Mouse (Mus musculus): Measurements from ENCODE around the gene Phf19.
A peak's percentile ranks its signal among the peaks of the same experiment; 100 is the strongest.

Gene Phf19

DNA sequence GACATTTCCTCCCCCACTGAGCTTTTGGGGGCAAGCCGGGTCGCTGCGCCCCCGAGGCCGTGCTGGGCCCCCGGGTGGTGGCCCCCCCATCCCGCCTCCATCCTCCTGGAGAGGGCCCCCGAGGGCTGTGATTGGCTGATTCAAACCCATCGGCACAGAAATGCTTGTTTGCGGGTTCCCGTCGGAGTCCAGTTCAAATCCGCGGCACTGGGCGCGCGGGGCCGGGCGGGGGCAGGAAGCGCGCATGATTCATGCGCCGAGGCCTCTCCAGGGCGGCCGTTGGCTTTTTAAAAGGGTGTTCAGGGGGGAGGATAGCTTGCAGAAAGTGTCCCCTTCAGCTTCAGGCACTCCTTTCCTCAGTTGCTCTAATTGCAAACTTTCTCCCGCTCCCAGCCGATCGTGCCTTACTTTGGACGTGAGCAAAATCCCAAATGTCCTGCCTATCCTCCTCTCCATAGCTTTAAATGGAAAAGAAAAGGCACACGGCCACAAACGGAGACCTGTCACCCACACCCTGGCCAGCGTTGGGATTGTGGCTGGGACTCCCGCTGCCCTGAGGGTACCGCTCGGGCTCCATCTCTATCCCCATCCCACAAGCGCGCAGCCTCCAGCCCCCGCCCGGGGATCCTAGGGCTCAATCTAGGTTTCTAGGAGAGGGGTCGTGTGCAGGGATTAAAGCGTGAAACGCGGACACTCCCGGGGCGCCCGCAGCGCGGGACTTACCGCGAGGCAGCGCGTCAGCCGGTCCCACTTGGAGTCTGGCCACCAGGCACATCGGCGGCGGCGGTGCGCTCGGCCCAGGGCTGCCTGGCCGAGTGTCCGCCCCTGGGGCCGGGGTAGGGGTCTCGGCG lies at the start of gene Phf19:
Gene Phf19, minus strand, starts transcription at position 809 of the 851 bp plus-strand sequence.
- DNase-seq (ENCODE audit: low read depth, low spot score) = no peak

DNA sequence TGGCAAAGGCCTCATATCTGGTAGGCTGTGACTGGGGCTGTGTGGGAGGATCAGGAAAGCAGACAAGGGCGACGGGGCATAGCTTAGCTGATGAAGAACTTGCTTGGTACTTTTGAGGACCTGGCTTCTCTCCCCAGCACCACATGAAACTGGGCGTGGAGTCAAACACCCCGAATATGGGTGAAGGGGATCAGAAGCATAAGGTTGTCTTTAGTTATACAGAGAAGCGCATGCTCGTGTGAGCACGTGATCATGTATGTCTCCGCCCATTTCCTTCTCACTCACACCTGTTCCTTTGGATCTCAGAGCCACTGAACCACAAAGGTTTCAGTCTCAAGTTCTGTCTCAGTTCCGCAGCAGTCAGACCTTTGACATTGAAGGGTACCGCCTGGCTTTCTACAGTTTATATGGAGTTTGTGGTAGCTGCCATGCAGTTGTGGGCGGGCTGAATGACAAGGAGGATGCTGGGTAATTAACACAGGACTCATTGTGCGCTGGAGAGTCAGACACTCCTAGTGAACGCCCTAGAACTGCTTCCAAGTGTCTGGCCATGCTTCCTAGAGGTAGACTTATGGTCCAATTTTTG lies 49.6 kb upstream of the Phf19 start:
- no peak for DNase-seq (ENCODE audit: low read depth, low spot score)

GRCm38 (mm10) chr2:34962893-34963292 lies 49.1 kb upstream of the Phf19 start:
- no peak for DNase-seq (ENCODE audit: low read depth, low spot score)

DNA sequence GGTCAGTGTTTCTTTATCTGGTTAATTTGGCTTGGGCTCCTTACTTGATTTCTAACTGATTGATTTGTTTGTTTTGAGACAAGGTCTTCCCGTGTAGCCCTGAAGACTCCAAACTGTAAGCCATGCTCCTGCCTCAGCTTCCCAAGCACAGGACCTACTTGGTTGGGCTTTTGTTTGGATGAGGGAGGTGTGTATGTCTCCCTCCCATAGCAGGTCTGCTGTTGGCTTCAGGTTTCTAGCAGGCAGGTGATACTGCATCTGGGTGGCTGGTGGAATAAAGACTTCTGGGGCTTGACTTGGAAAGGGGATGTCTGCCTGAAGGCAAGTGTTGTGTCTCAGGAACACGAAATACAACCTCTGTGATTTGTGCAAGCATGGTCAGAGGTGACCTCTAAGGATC lies 48.4 kb upstream of the Phf19 start:
- DNase-seq (ENCODE audit: low read depth, low spot score) = no peak

DNA sequence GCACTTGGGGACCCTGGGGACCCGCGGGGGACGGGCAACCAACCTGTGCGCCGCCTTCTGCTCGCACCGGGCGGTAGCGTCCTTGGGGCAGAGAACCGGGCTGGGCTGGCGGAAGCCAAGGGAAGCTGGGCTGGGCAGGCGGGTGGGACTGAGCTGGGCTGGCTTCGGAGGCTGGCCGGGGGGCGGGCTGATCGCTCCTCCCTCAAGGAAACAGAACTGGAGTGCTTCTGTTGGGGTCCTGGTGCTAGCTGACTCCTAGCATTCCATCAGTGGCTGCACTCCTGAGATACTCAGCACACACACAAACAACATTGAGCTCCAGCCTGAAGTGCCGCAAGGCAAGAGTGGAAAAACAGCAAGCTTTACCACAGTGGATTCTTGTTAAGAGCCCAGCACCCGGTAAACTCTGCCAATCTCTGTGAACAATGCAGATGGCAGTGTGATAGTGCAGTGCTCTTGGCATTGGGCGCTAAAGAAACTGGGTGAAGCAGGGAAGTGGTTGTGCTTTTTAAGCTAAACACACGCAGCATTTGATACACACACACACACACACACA lies 47.7 kb upstream of the Phf19 start, which contains the start of gene Traf1:
Gene Traf1, minus strand, starts transcription at position 292 of the 556 bp plus-strand sequence.
- DNase-seq (ENCODE audit: low read depth, low spot score) = no peak

- DNase-seq (ENCODE audit: low read depth, low spot score) = no peak
Measured at GRCm38 (mm10) chr2:34960966-34961365, 47.1 kb upstream of the Phf19 start.

DNA sequence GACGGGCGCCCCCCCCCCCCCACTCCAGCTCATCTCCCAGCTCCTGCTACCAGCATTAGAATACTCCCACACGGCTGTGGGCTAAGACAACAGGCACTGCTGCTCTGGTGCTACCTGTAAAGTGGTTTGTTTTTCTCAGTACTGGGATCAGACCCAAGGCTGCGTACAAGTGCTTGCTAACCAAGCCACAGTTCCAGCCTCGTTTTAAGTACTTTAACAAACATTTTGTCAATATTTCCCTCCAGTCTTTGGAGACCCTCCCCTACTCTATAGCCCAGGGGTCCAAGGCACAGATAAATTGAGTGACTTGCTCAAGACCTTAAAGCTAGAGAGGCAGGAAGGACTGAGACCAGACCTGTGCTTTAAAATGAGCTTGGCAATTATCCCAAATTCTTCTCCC lies 46.6 kb upstream of the Phf19 start:
- no peak for DNase-seq (ENCODE audit: low read depth, low spot score)

- no peak for DNase-seq (ENCODE audit: low read depth, low spot score)
Measured at GRCm38 (mm10) chr2:34958582-34958981, 44.8 kb upstream of the Phf19 start.

DNA sequence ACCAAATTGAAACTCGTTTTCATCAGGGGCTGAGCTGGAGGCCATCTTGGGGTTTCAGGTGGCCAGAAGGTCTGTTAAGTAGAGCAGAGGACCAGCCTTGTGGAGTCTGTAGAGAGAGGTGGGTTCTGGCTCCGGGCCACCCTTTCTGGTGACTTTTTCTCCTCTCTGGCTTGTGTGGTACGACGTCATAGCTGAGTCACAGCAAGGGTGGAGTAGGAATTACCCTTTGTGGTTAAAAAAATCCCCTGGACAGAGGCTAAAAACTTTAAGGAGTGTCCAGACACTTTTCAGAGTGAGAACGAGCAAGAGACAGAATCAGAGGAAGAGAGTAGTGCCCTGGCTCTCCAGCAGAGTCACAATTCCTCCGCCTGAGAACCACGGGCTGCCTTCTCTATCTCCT lies 44.2 kb upstream of the Phf19 start:
- DNase-seq (ENCODE audit: low read depth, low spot score) = no peak

GRCm38 (mm10) chr2:34957405-34957804 lies 43.6 kb upstream of the Phf19 start:
- no peak for DNase-seq (ENCODE audit: low read depth, low spot score)

DNA sequence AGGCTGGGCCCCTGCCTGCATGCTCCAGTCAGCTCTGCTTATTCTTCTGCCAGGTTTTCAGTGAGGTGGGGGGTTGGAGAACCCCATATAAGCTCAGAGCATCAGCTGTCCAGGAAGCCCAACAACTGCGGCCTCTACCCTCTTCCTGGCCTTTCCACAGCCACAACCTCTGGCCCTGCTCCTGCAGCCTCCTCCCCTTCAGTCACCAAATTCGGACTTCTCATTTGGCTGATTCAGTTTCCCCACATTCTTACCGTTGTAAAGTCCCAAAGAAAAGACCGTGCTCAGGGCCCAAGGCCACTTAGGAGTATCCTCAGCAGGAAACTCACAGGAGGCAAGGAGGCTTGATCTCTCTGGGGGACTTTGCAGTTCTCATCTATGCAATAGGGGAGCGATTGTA lies 43.1 kb upstream of the Phf19 start:
- no peak for DNase-seq (ENCODE audit: low read depth, low spot score)

- no peak for DNase-seq (ENCODE audit: low read depth, low spot score)
Measured at GRCm38 (mm10) chr2:34954344-34954743, 40.5 kb upstream of the Phf19 start.

- DNase-seq (ENCODE audit: low read depth, low spot score) = no peak
Measured at GRCm38 (mm10) chr2:34953547-34954116, 39.8 kb upstream of the Phf19 start.

GRCm38 (mm10) chr2:34953018-34953417 lies 39.2 kb upstream of the Phf19 start:
- DNase-seq (ENCODE audit: low read depth, low spot score) = no peak

DNA sequence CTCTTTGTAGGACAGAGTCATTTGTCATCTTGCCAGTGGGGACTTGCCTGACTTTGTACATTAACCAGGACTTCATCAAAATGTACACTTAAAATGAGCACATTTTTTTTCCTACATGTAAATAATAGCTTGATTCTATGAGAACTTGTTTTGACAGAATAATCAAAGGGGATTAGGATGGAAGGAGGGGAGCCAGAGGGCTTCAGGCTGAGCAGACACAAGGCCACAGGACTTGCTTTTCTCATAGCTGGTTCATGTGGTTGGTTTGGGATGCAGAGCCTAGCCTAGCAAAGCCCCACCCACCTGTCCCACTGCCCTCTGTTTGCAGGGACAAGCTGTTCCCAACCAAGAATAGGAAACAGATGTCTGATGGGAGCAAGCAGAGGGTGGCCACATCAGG lies 37.6 kb upstream of the Phf19 start:
- no peak for DNase-seq (ENCODE audit: low read depth, low spot score)

GRCm38 (mm10) chr2:34948622-34949021 lies 34.8 kb upstream of the Phf19 start:
- no peak for DNase-seq (ENCODE audit: low read depth, low spot score)

DNA sequence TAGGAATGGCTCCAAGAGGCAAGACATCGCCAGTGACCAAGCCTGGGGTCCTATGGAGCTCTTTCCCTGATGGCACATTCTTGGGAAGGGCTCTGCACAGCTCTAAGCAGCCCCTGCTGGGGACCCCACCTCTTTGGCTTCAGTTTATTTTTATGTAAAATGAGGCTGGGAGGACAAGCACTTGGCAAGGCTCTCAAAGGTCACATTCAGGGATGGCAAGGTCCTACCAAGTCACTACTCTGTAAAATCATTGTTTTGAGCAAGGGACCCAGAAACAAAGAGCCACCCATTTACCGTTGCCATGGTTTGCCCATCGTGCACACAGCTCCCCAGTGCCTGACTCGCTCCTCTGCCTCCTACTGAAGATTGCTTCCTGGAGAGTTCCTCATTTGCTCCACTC lies 32.2 kb upstream of the Phf19 start:
- DNase-seq (ENCODE audit: low read depth, low spot score) = no peak

GRCm38 (mm10) chr2:34945580-34945979 lies 31.8 kb upstream of the Phf19 start:
- DNase-seq (ENCODE audit: low read depth, low spot score) = no peak

GRCm38 (mm10) chr2:34944761-34945160 lies 30.9 kb upstream of the Phf19 start:
- DNase-seq (ENCODE audit: low read depth, low spot score) = no peak

DNA sequence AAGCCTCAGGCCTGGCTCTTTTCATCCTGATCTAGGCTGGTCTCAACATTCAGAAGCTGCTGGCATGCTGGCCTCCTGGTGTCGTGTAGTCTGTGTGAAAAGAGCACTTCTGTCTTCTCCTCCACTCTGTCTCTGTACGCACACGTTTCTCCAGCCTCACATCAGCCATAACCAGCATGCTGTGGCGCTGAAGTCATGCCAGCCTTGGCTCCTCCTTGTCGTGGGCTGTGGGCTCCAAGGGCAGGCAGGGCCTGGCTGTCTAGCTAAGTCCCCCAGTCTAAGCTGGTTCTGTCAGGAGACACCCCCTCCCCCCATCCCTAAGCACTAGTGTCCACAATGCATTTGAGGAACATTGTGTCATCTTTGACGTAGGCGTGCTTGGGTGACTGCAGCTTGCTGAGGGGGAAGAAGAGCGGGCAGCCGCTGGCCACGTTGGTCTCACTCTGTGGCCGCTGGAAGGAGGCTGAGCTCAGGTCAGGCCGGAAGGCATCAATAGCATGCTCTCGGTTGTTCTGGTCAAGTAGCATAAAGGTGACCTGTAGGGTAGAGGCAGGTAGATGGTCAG lies 29.8 kb upstream of the Phf19 start:
- DNase-seq (ENCODE audit: low read depth, low spot score) = no peak

DNA sequence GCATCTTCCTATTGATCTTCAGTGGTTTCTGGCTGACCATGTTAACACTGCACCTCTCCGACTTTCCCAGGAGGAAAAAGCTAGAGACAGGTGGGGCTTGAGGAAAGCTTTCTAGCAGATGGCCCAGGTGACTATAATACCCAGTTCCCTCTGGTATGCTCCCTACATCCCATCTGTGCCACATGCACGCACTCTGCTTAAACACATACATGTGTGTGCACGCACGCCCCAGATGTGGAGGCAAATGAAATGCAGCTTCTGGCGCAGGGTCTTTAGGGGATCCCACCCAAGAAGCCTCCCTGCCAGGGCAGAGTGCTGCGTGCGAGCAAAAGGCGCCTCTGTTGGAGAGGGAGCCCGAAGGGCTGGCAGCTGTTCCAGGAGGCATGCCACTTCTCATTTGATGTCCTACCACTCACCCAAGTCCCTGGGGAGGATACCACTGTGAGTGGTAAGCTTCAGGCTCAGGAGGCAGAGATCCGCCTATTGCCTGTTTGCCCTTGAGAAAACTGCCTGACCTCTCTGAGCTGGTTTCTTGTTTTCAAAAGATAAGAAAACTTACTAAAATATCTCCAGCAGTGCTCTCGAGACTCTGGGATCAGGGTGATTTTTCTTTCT lies 27.3 kb upstream of the Phf19 start:
- DNase-seq (ENCODE audit: low read depth, low spot score) = peak; percentile 66

GRCm38 (mm10) chr2:34940246-34940645 lies 26.4 kb upstream of the Phf19 start:
- DNase-seq (ENCODE audit: low read depth, low spot score) = no peak
